Mouse (Mus musculus) heart, adult 2 months (tissue): ENCODE results near the gene B4galt3.

Experiments used
- EP300 ChIP-seq: fragments of 200-500 bp; IDR thresholded peaks from 2 replicates; pipeline ENCODE4 v1.6.1; 2011; ENCODE audit warnings: low read depth, low read length, control low read depth; ENCODE audit not compliant: insufficient read depth
- POLR2A ChIP-seq: fragments of 200-500 bp; IDR thresholded peaks from 2 replicates; pipeline ENCODE4 v1.6.1; 2011; ENCODE audit warnings: mild to moderate bottlenecking, low read depth, low read length, control low read depth; ENCODE audit not compliant: insufficient read depth

- TF ChIP-seq POLR2A: no peak; the same call in none of the 2 replicates
- TF ChIP-seq EP300: no peak; the same call in 1 of the 2 replicates
Observed at GRCm38 (mm10) chr1:171280916-171281527, 10.9 kb downstream of the B4galt3 start, which contains the start of gene Ppox.
